Mouse (Mus musculus) lung, postnatal 14 days (tissue): ENCODE data around the gene Uri1.

Source experiments
- DNase-seq: peaks from one replicate; pipeline ENCODE4 v3.0.0; 2021

The Uri1 gene

GRCm38 (mm10) chr7:38012811-38013210, 10.5 kb downstream of the Uri1 start:
- no peak for DNase-seq

GRCm38 (mm10) chr7:38008359-38008758, 15.0 kb downstream of the Uri1 start:
- DNase-seq = no peak

- no peak for DNase-seq
Measured at GRCm38 (mm10) chr7:38002451-38002850, 20.9 kb downstream of the Uri1 start.

- DNase-seq = no peak
Measured at GRCm38 (mm10) chr7:37999691-38000090, 23.7 kb downstream of the Uri1 start.

GRCm38 (mm10) chr7:37992861-37993260, 30.5 kb downstream of the Uri1 start:
- no peak for DNase-seq

GRCm38 (mm10) chr7:37984866-37985265, 38.5 kb downstream of the Uri1 start:
- no peak for DNase-seq

- DNase-seq = no peak
Measured at GRCm38 (mm10) chr7:37983471-37983870, 39.9 kb downstream of the Uri1 start.

GRCm38 (mm10) chr7:37979729-37980128, 43.6 kb downstream of the Uri1 start:
- DNase-seq = no peak

GRCm38 (mm10) chr7:37978412-37978811, 44.9 kb downstream of the Uri1 start:
- no peak for DNase-seq

- no peak for DNase-seq
Measured at GRCm38 (mm10) chr7:37977676-37978075, 45.7 kb downstream of the Uri1 start.

- DNase-seq = no peak
Measured at GRCm38 (mm10) chr7:37972999-37973555, 50.3 kb downstream of the Uri1 start.

GRCm38 (mm10) chr7:37972571-37972970, 50.8 kb downstream of the Uri1 start:
- DNase-seq = peak; percentile 37

- no peak for DNase-seq
Measured at GRCm38 (mm10) chr7:37962326-37962725, 61.0 kb downstream of the Uri1 start.

GRCm38 (mm10) chr7:37961247-37961646, 62.1 kb downstream of the Uri1 start:
- DNase-seq = no peak

GRCm38 (mm10) chr7:37951841-37952240, 71.5 kb downstream of the Uri1 start:
- DNase-seq = no peak

- DNase-seq = peak; percentile 11
Measured at GRCm38 (mm10) chr7:37936459-37936858, 86.9 kb downstream of the Uri1 start.

- DNase-seq = peak; percentile 5
Measured at GRCm38 (mm10) chr7:37935786-37936185, 87.6 kb downstream of the Uri1 start.

- peak; percentile 52 for DNase-seq
Measured at GRCm38 (mm10) chr7:37934770-37935182, 88.6 kb downstream of the Uri1 start.

GRCm38 (mm10) chr7:37933754-37934308, 89.5 kb downstream of the Uri1 start:
- DNase-seq = no peak

GRCm38 (mm10) chr7:37931631-37932030, 91.7 kb downstream of the Uri1 start:
- no peak for DNase-seq

GRCm38 (mm10) chr7:37929738-37930137, 93.6 kb downstream of the Uri1 start:
- no peak for DNase-seq

GRCm38 (mm10) chr7:37922999-37923398, 100.4 kb downstream of the Uri1 start:
- no peak for DNase-seq

- DNase-seq = no peak
Measured at GRCm38 (mm10) chr7:37921681-37922430, 101.5 kb downstream of the Uri1 start.

GRCm38 (mm10) chr7:37918926-37919325, 104.4 kb downstream of the Uri1 start:
- no peak for DNase-seq
